Mouse (Mus musculus) kidney, embryonic 16.5 days (tissue): ENCODE measurements at regions not wholly inside any gene's neighbourhood (a gene's known extent, or its start where the extent isn't known, plus 50 kb on each side); places are given as distances from the start of the nearest gene placed in this dataset.

Experiments
- ATAC-seq: fragments of 200-750 bp; cut with Nextera tagmentation; 2 replicates; pipeline ENCODE4 v1.8.0; 2017; ENCODE audit warnings: moderate TSS enrichment; ENCODE audit not compliant: low FRiP score, low TSS enrichment
- H3K27ac ChIP-seq: fragments of 300-500 bp; sonication (generic); 2 replicates; pipeline ENCODE4 v1.5.1; 2014; ENCODE audit warnings: low read length
- H3K27me3 ChIP-seq: fragments of 300-500 bp; sonication (generic); 2 replicates; pipeline ENCODE4 v1.6.1; 2014; ENCODE audit warnings: low read length, control low read depth, mixed read lengths; ENCODE audit not compliant: insufficient read depth
- H3K36me3 ChIP-seq: fragments of 300-500 bp; sonication (generic); 2 replicates; pipeline ENCODE4 v1.6.1; 2014; ENCODE audit warnings: low read length, control low read depth, mixed read lengths; ENCODE audit not compliant: insufficient read depth
- H3K4me1 ChIP-seq: fragments of 300-500 bp; sonication (generic); 2 replicates; pipeline ENCODE4 v1.6.1; 2014; ENCODE audit warnings: low read length, control low read depth, mixed read lengths; ENCODE audit not compliant: insufficient read depth
- H3K4me2 ChIP-seq: fragments of 300-500 bp; sonication (generic); replicated peaks from 2 replicates; pipeline ENCODE4 v1.6.1; 2014; ENCODE audit warnings: low read depth, low read length
- H3K4me3 ChIP-seq: fragments of 300-500 bp; sonication (generic); 2 replicates; pipeline ENCODE4 v1.5.1; 2014; ENCODE audit warnings: mild to moderate bottlenecking, low read length
- H3K9ac ChIP-seq: fragments of 300-500 bp; sonication (generic); replicated peaks from 2 replicates; pipeline ENCODE4 v1.6.1; 2014; ENCODE audit warnings: low read length
- H3K9me3 ChIP-seq: fragments of 300-500 bp; sonication (generic); 2 replicates; pipeline ENCODE4 v1.6.1; 2016; ENCODE audit warnings: low read length, control low read depth
- WGBS: fragments of 180-500 bp; shearing (Covaris S2); extraction: QIAGEN DNeasy Blood & Tissue Kit; methylation state at CpG from one replicate; pipeline ENCODE4 v1.1.7; 2014; 5-methylcytosine and 5-hydroxymethylcytosine counted together

DNA sequence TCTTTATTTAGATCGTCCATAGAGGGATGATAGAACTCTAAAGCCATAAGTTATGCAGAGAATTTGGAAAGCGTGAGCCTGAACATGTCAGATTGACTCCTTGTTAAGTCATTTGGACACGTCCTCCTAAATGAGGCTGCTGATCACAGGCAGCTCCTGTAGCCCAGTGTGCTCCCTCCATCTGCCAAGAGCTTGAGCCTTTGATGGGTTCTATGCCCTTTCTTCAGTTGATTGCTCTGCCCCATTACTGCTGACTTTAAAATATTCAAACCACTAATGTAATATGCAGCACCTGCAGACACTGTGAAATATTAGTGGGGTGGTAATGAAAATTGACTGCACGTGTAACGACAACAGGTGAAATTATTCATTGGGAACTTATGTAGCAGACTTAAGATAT is 874.6 kb upstream of the Lcorl start:
- no peak for ATAC-seq
- no peak overlapping the region for H3K9ac ChIP-seq
- H3K36me3 ChIP-seq = no peaks in the 10 kb centered on the region
- no peak overlapping the region for H3K4me3 ChIP-seq
- no peak overlapping the region for H3K4me2 ChIP-seq
- no peaks in the 10 kb centered on the region for H3K9me3 ChIP-seq
- H3K4me1 ChIP-seq = no peaks in the 10 kb centered on the region
- no peaks in the 10 kb centered on the region for H3K27me3 ChIP-seq
- no peak overlapping the region for H3K27ac ChIP-seq
- 74% methylated on average over 5 of the region's 5 CpGs for WGBS

DNA sequence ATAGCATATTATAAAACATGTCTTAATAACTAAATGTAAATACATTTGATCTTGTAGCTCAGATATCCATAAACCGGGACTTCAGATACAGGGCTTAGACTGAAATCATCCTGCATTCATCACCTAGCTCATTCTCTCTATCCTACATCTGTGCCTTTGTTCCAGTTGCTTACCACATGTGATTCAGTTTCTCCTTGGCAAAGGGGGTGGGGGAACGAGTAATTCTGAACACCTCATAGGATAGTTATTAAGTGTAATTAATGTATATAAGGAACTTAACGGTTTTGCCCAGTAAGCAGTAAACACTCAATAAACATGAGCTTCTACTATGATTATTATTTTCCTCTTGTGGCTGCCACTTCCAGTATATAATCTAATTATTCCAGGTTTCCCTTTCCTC is 873.9 kb upstream of the Lcorl start:
- no peak for ATAC-seq
- no peaks in the 10 kb centered on the region for H3K9me3 ChIP-seq
- H3K27me3 ChIP-seq = no peaks in the 10 kb centered on the region
- H3K4me2 ChIP-seq = no peak overlapping the region
- H3K4me1 ChIP-seq = no peaks in the 10 kb centered on the region
- H3K27ac ChIP-seq = no peak overlapping the region
- no peak overlapping the region for H3K9ac ChIP-seq
- WGBS = 86% methylated on average over 3 of the region's 3 CpGs
- H3K36me3 ChIP-seq = no peaks in the 10 kb centered on the region
- no peak overlapping the region for H3K4me3 ChIP-seq

DNA sequence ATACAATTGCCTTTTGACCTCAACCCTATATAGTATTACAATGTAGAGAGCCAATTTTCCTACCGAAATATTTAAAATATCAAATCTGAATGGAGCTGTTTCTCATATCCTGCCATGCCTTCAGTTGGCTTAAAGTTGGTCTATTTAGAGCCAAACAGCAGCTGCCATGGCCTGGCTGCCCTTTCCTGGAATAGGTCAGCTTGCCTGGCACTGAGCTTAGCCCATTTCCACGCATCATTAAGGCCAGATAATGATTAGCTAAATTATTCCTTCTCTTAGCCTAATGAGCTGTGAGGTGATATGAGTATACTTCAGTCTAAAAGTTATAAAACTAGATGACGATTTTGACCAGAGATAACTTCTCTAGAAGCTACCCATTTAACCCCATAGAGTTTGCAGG is 852.2 kb upstream of the Lcorl start:
- Histone ChIP-seq H3K9ac (no peak overlapping the region), H3K4me1 (no peaks in the 10 kb centered on the region), H3K36me3 (no peaks in the 10 kb centered on the region), H3K4me2 (no peak overlapping the region), H3K27ac (no peak overlapping the region), H3K27me3 (no peaks in the 10 kb centered on the region), H3K9me3 (no peaks in the 10 kb centered on the region), H3K4me3 (no peak overlapping the region)
- peak; percentile 49; the same call in 1 of the 2 replicates for ATAC-seq
- WGBS = 53% methylated on average over 3 of the region's 3 CpGs

DNA sequence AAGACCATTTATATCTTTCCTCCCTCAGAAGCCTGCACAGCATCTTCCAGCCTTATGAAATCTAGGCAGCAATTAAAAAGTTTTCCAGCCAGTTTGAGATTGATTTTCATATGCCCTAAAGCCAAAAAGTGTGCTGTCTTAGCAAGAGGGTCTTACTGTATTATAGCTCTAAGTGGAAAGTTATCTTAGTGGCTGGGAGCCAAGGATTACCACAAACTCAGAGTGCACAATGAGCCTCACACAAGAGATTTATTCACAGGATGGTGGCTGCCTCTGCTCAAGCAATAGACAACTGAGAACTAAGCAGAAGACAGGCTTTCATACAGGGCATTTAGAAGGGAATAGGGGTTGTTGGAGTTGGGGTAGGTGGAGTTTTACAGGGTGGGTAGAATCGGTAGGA is 850.4 kb upstream of the Lcorl start:
- Histone ChIP-seq H3K36me3 (no peaks in the 10 kb centered on the region), H3K4me1 (no peaks in the 10 kb centered on the region), H3K4me3 (no peak overlapping the region), H3K9me3 (no peaks in the 10 kb centered on the region), H3K4me2 (no peak overlapping the region), H3K27me3 (no peaks in the 10 kb centered on the region), H3K27ac (no peak overlapping the region), H3K9ac (no peak overlapping the region)
- 80% methylated on average over 1 of the region's 1 CpGs for WGBS
- ATAC-seq = no peak

DNA sequence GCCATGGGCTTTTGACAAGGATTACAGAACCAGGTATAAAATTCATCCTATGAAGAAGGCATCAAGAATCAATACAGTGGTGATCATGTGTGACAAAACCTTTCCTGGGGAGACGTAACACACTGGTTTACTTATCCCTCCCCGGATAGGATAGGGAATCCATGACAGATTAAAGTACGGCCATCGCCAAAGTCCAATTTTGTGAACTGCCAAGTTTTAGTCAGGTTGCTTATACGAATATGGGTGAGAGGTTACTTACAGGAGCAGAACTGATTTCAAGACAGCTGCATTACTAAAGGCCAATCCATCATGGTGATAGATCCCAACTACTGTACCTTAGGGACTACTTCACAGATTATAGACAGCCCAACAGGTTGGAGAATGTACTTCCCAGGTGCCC is 849.6 kb upstream of the Lcorl start:
- no peak overlapping the region for H3K9ac ChIP-seq
- H3K36me3 ChIP-seq = no peaks in the 10 kb centered on the region
- WGBS = 91% methylated on average over 5 of the region's 5 CpGs
- no peak overlapping the region for H3K4me2 ChIP-seq
- no peaks in the 10 kb centered on the region for H3K27me3 ChIP-seq
- no peak for ATAC-seq
- no peak overlapping the region for H3K4me3 ChIP-seq
- no peak overlapping the region for H3K27ac ChIP-seq
- H3K4me1 ChIP-seq = no peaks in the 10 kb centered on the region
- no peaks in the 10 kb centered on the region for H3K9me3 ChIP-seq

DNA sequence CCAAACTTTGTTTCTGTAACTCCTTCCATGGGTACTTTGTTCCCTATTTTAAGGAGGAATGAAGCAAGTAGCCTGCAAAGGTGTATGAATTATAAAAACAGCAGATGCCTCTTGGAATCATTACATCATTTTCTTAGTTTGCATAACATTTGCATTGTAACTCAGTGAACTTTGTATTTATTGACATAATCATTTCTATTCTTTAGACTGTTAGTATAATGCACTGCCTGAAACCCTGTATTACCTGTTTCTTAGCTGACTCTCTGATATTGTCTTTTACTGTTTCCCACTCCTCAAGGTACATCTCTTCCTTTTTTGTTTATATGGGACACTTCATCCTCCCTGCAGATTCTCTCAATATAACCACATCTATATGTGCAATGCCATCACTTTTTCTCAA is 820.6 kb upstream of the Lcorl start:
- Histone ChIP-seq H3K36me3 (no peaks in the 10 kb centered on the region), H3K4me2 (no peak overlapping the region), H3K9me3 (no peaks in the 10 kb centered on the region), H3K27me3 (no peaks in the 10 kb centered on the region), H3K4me3 (no peak overlapping the region), H3K27ac (no peak overlapping the region), H3K9ac (no peak overlapping the region), H3K4me1 (no peaks in the 10 kb centered on the region)
- ATAC-seq = no peak

DNA sequence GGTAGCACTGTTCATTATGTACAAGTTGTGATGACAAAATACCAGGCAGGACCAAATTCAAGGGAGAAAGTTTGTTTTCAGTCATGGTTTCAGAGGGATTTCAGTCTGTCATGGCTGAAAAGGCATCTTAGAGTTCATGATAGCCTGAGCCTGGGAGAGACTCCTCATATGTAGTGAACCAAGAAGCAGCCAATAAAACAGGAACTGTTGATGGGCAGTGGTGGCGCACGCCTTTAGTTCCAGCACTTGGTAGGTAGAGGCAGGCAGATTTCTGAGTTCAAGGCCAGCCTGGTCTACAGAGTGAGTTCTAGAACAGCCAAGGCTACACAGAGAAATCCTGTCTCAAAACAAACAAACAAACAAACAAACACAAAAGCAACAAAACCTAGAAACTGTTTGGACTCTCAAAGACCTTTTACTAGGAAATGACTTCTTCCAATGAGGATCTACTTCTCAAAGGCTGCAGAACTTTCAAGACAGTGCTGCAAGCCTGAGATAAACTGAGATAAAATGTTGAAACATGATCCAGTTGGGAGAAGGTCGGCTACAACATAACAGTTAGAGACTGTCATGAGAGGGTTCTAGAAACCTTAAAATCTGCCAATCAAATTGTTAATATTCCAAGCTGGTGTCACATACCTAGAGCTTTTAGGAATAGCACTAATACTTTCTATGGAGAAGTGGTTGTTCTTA is 817.5 kb upstream of the Lcorl start:
- no peaks in the 10 kb centered on the region for H3K4me1 ChIP-seq
- no peaks in the 10 kb centered on the region for H3K27me3 ChIP-seq
- no peak overlapping the region for H3K9ac ChIP-seq
- no peak overlapping the region for H3K4me3 ChIP-seq
- no peak for ATAC-seq
- no peak overlapping the region for H3K4me2 ChIP-seq
- WGBS = 80% methylated on average over 3 of the region's 3 CpGs
- H3K36me3 ChIP-seq = no peaks in the 10 kb centered on the region
- no peaks in the 10 kb centered on the region for H3K9me3 ChIP-seq
- H3K27ac ChIP-seq = no peak overlapping the region

DNA sequence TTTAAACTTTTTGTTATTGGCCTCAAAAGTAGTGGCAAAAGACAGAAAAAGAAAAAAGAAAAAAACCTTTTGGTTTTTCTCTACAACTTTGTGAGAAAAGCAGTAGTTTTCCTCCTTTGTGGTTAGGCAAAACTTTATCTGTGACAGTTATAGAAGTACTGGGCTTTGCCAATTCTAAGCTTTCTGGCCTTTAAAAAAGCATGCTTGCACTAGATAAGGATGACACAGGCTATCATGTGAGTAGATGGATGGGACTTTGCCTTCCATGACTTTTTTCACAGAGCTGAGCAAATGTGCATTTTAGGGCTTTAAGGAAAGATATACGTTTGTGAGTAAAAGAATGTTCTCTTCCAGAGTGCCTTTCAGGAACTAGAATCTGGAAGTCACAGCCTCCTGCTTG is 816.0 kb upstream of the Lcorl start:
- peak overlapping the region; percentile 34; the same call in 1 of the 2 replicates for H3K27ac ChIP-seq
- H3K9me3 ChIP-seq = no peaks in the 10 kb centered on the region
- H3K36me3 ChIP-seq = no peaks in the 10 kb centered on the region
- H3K4me3 ChIP-seq = no peak overlapping the region
- no peak overlapping the region for H3K4me2 ChIP-seq
- H3K27me3 ChIP-seq = no peaks in the 10 kb centered on the region
- no peak for ATAC-seq
- no peak overlapping the region for H3K9ac ChIP-seq
- 59% methylated on average over 1 of the region's 1 CpGs for WGBS
- no peaks in the 10 kb centered on the region for H3K4me1 ChIP-seq

DNA sequence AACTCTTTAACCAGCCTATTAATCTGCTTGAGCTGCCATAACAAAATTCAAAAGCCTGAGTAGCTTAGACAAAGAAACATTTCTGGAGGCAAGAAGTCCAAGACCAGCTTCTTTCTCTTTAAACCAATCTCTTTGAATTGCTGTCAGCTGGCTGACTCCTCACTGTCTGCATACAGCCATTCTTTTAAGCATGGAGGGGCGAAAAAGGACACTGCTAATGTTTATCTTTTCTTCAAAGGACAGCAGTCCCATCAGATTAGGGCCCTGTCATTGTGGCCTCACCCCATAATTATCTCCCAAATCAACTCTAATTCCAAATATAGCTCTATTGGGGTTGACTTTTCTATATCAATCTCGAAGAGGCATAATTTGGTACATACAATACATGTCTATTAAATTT is 813.1 kb upstream of the Lcorl start:
- Histone ChIP-seq H3K4me2 (no peak overlapping the region), H3K27ac (no peak overlapping the region), H3K4me3 (no peak overlapping the region), H3K36me3 (no peaks in the 10 kb centered on the region), H3K9me3 (no peaks in the 10 kb centered on the region), H3K9ac (no peak overlapping the region), H3K4me1 (no peaks in the 10 kb centered on the region), H3K27me3 (no peaks in the 10 kb centered on the region)
- 72% methylated on average over 2 of the region's 2 CpGs for WGBS
- ATAC-seq = no peak

DNA sequence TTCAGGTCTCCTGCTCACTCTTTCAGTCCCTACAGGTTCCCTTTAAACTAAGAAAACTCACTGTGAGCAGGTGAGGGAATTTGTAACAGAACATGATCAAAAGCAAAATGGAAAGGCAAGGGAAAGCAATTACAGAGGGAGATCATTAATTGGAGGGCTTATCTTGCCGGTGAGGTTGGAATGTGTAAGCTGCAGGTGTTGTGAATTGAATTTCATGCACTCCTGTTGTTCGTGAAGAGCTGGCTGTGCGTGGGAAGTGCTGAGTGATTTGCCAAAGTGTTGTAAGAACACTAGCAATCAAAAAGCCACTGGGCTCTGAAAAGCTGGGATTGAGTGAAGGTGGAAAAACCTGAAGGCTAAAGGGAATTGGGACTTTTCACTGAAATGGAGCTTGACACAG is 808.8 kb upstream of the Lcorl start:
- ATAC-seq = no peak
- H3K4me3 ChIP-seq = no peak overlapping the region
- H3K4me2 ChIP-seq = no peak overlapping the region
- H3K9me3 ChIP-seq = no peaks in the 10 kb centered on the region
- no peaks in the 10 kb centered on the region for H3K36me3 ChIP-seq
- H3K27ac ChIP-seq = no peak overlapping the region
- no peaks in the 10 kb centered on the region for H3K4me1 ChIP-seq
- WGBS = 25% methylated on average over 3 of the region's 3 CpGs
- H3K27me3 ChIP-seq = no peaks in the 10 kb centered on the region
- no peak overlapping the region for H3K9ac ChIP-seq
